Mouse (Mus musculus) telencephalon, adult 2 months (tissue): ENCODE measurements around the gene Olfr370.

ENCODE experiments used
- DNase-seq: peaks from one replicate; pipeline ENCODE4 v3.0.0-alpha.2; 2011; ENCODE audit warnings: low read depth, low spot score

Olfr370 gene

GRCm38 (mm10) chr8:83575561-83576515 is 40.3 kb downstream of the Olfr370 start:
- DNase-seq = no peak

- DNase-seq = no peak
Observed at GRCm38 (mm10) chr8:83576516-83576895, 40.9 kb downstream of the Olfr370 start.

GRCm38 (mm10) chr8:83576921-83577320 is 41.3 kb downstream of the Olfr370 start:
- no peak for DNase-seq

- no peak for DNase-seq
Observed at GRCm38 (mm10) chr8:83577384-83577791, 41.8 kb downstream of the Olfr370 start.

GRCm38 (mm10) chr8:83578131-83579055 is 42.8 kb downstream of the Olfr370 start:
- DNase-seq = no peak

GRCm38 (mm10) chr8:83579676-83580075 is 44.1 kb downstream of the Olfr370 start:
- DNase-seq = no peak

- DNase-seq = no peak
Observed at GRCm38 (mm10) chr8:83580826-83581225, 45.2 kb downstream of the Olfr370 start.

GRCm38 (mm10) chr8:83582226-83582625 is 46.6 kb downstream of the Olfr370 start:
- DNase-seq = no peak

GRCm38 (mm10) chr8:83583236-83583635 is 47.7 kb downstream of the Olfr370 start:
- DNase-seq = no peak

GRCm38 (mm10) chr8:83584771-83585170 is 49.2 kb downstream of the Olfr370 start:
- no peak for DNase-seq

- DNase-seq = no peak
Observed at GRCm38 (mm10) chr8:83585333-83585732, 49.8 kb downstream of the Olfr370 start.

GRCm38 (mm10) chr8:83587644-83588043 is 52.1 kb downstream of the Olfr370 start:
- DNase-seq = no peak

- DNase-seq = no peak
Observed at GRCm38 (mm10) chr8:83588886-83589285, 53.3 kb downstream of the Olfr370 start.

- no peak for DNase-seq
Observed at GRCm38 (mm10) chr8:83590488-83591023, 55.0 kb downstream of the Olfr370 start.

- no peak for DNase-seq
Observed at GRCm38 (mm10) chr8:83592682-83593081, 57.1 kb downstream of the Olfr370 start.

- DNase-seq = no peak
Observed at GRCm38 (mm10) chr8:83593325-83594166, 58.0 kb downstream of the Olfr370 start.

GRCm38 (mm10) chr8:83594167-83595049 is 58.8 kb downstream of the Olfr370 start:
- DNase-seq = peak; percentile 99
